In genomic region chr6:55920866-55921630, GRCm38 (mm10) we compare ENCODE assay signal across 13 mouse cellular contexts.
DNase-seq lines count a peak whose midpoint lies in the region; ATAC-seq lines count a peak whose summit lies in the region.
"Had no signal": no experiment of that assay in that cellular context is flagged by ENCODE, and none has a peak within 500 bp of the region (broad histone marks: within the 10 kb centered on the region; RNA-seq: fewer than 3 reads in every experiment).

No protein-coding gene starts in this region.

- DNase-seq in cerebellum, adult 11-12 months = peak; percentile 15
- DNase-seq in cerebellum, adult 11 months = no peak
- peak; percentile 9 to 10 for DNase-seq in cerebellum, postnatal 25 days
- no peak for DNase-seq in lung, postnatal 25 days (ENCODE audit: low spot score)
- DNase-seq in gastrocnemius, adult 18-20 months (ENCODE audit: low spot score) = no peak
- DNase-seq in B cell, adult 2 months = no peak
- DNase-seq: gastrocnemius, postnatal 25 days; heart, postnatal 10 days; kidney, postnatal 36 days; lung, postnatal 4 days had no signal

- no peaks in the 10 kb centered on the region for H3K9me3 ChIP-seq in hindbrain, embryonic 15.5 days
- no peaks in the 10 kb centered on the region for H3K9me3 ChIP-seq in midbrain, embryonic 15.5 days
- H3K9me3 ChIP-seq: embryonic facial prominence, embryonic 15.5 days had no signal

- H3K27me3 ChIP-seq in hindbrain, embryonic 15.5 days = no peaks in the 10 kb centered on the region
- H3K27me3 ChIP-seq in midbrain, embryonic 15.5 days (replicated peaks) = no peaks in the 10 kb centered on the region
- H3K27me3 ChIP-seq: embryonic facial prominence, embryonic 15.5 days had no signal

- H3K27ac ChIP-seq in hindbrain, embryonic 15.5 days (replicated peaks) = peak overlapping the region; percentile 73
- peak overlapping the region; percentile 79 for H3K27ac ChIP-seq in midbrain, embryonic 15.5 days
- H3K27ac ChIP-seq: embryonic facial prominence, embryonic 15.5 days had no signal

- peaks cover 5% of the 10 kb centered on the region for H3K4me1 ChIP-seq in hindbrain, embryonic 15.5 days (replicated peaks)
- peaks cover 8% of the 10 kb centered on the region for H3K4me1 ChIP-seq in midbrain, embryonic 15.5 days
- H3K4me1 ChIP-seq: embryonic facial prominence, embryonic 15.5 days had no signal

- peak; percentile 73 for ATAC-seq in hindbrain, embryonic 15.5 days (ENCODE audit: low FRiP score, low read depth)
- ATAC-seq in midbrain, embryonic 15.5 days (replicated peaks) = peak; percentile 71

- 39% methylated on average over 4 of the region's 4 CpGs for WGBS in hindbrain, embryonic 15.5 days
- 62% methylated on average over 4 of the region's 4 CpGs for WGBS in midbrain, embryonic 15.5 days

- no peak overlapping the region for H3K4me3 ChIP-seq in hindbrain, embryonic 15.5 days
- no peak overlapping the region for H3K4me3 ChIP-seq in midbrain, embryonic 15.5 days
- H3K4me3 ChIP-seq: embryonic facial prominence, embryonic 15.5 days had no signal

- no peaks in the 10 kb centered on the region for H3K36me3 ChIP-seq in hindbrain, embryonic 15.5 days
- no peaks in the 10 kb centered on the region for H3K36me3 ChIP-seq in midbrain, embryonic 15.5 days (replicated peaks)
- H3K36me3 ChIP-seq: embryonic facial prominence, embryonic 15.5 days had no signal

- H3K4me2 ChIP-seq in hindbrain, embryonic 15.5 days = peak overlapping the region; percentile 18; the same call in 1 of the 2 replicates
- no peak overlapping the region; the same call in 1 of the 2 replicates for H3K4me2 ChIP-seq in midbrain, embryonic 15.5 days
- H3K4me2 ChIP-seq: embryonic facial prominence, embryonic 15.5 days had no signal

- no peak overlapping the region for H3K9ac ChIP-seq in hindbrain, embryonic 15.5 days
- H3K9ac ChIP-seq in midbrain, embryonic 15.5 days = no peak overlapping the region
- H3K9ac ChIP-seq: embryonic facial prominence, embryonic 15.5 days had no signal

Comparison
In these comparisons a context has a peak if more than half of its experiments do, and no peak if none do; other contexts are left out.
1. DNase-seq: peak in cerebellum, adult 11-12 months (single experiment) and cerebellum, postnatal 25 days (2 of 2); none in cerebellum, adult 11 months (single experiment), lung, postnatal 25 days (single experiment), gastrocnemius, adult 18-20 months (single experiment) and B cell, adult 2 months (0 of 2).